22 mouse cellular contexts compared by ENCODE assay signal in the genomic region with DNA sequence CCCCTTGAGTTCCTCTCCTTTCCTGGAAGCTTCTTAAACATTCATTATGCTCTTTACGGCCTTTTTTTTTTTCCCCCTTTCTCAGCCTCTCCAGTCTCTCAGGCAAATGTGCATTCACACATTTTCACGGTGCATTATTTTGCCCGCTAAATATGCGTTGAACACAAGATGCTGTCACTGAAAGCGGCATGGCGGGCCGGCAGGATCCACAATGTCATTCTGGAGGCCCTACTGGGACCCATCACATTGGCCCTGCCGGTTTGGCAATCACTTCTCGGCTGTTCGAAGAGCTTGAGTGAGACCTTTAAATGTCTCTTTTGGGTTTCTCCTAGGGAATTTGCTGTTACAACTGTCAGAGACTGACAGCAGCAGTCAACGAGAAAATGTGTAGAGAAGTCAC.
DNase-seq lines count a peak whose midpoint lies in the region; ATAC-seq and TF ChIP-seq lines count a peak whose summit lies in the region.
"Had no signal": no experiment of that assay in that cellular context is flagged by ENCODE, and none has a peak within 500 bp of the region (broad histone marks: within the 10 kb centered on the region; RNA-seq: fewer than 3 reads in every experiment).

No protein-coding gene starts in this region.

- ATAC-seq in forebrain, embryonic 14.5 days, result 0 out of 2 replicates have a peak, but pooled peaks have one; percentile 24
- no peak for ATAC-seq in forebrain, embryonic 12.5 days (ENCODE audit: low FRiP score)
- ATAC-seq in hindbrain, postnatal 0 days, result no peak
- ATAC-seq: Patski had no signal

- intact Hi-C loops in left cerebral cortex, postnatal 4 days (cut with DNase I), result no loop called here
- intact Hi-C loops in left cerebral cortex, postnatal 36 days (cut with DNase I), result no loop called here

- no peak overlapping the region for H3K27ac ChIP-seq in forebrain, embryonic 14.5 days (ENCODE audit: low read depth, low read length)
- no peak overlapping the region for H3K27ac ChIP-seq in forebrain, embryonic 12.5 days
- H3K27ac ChIP-seq in hindbrain, postnatal 0 days, result no peak overlapping the region
- H3K27ac ChIP-seq: embryonic facial prominence, embryonic 15.5 days; heart, adult 2 months; kidney, embryonic 15.5 days; neural tube, embryonic 13.5 days; stomach, postnatal 0 days had no signal

- TF ChIP-seq CTCF in hindbrain, postnatal 0 days (IDR thresholded peaks at IDR 0.05; ENCODE audit: low read depth), result no peak

- H3K9ac ChIP-seq in forebrain, embryonic 14.5 days (ENCODE audit: low read length), result no peak overlapping the region
- H3K9ac ChIP-seq in forebrain, embryonic 12.5 days, result no peak overlapping the region
- no peak overlapping the region for H3K9ac ChIP-seq in hindbrain, postnatal 0 days (replicated peaks; ENCODE audit: low read length)
- H3K9ac ChIP-seq: embryonic facial prominence, embryonic 15.5 days; kidney, embryonic 15.5 days; liver, embryonic 13.5 days; lung, embryonic 14.5 days; neural tube, embryonic 13.5 days had no signal

- no peaks in the 10 kb centered on the region for H3K9me3 ChIP-seq in forebrain, embryonic 14.5 days (replicated peaks; ENCODE audit: control insufficient read depth, low read length)
- H3K9me3 ChIP-seq in forebrain, embryonic 12.5 days, result no peaks in the 10 kb centered on the region
- no peaks in the 10 kb centered on the region for H3K9me3 ChIP-seq in hindbrain, postnatal 0 days (ENCODE audit: low read length)
- H3K9me3 ChIP-seq: embryonic facial prominence, embryonic 15.5 days; kidney, embryonic 15.5 days; liver, embryonic 13.5 days; neural tube, embryonic 13.5 days had no signal

- H3K4me2 ChIP-seq in forebrain, embryonic 14.5 days (ENCODE audit: low read length), result no peak overlapping the region
- H3K4me2 ChIP-seq in forebrain, embryonic 12.5 days, result no peak overlapping the region
- H3K4me2 ChIP-seq in hindbrain, postnatal 0 days (ENCODE audit: low read depth, low read length), result no peak overlapping the region
- H3K4me2 ChIP-seq: embryonic facial prominence, embryonic 15.5 days; kidney, embryonic 15.5 days; liver, embryonic 13.5 days; lung, embryonic 14.5 days; neural tube, embryonic 13.5 days had no signal

- DNase-seq in forebrain, embryonic 14.5 days (ENCODE audit: low spot score), result peak; percentile 48
- peak; percentile 18 for DNase-seq in left cerebral cortex, postnatal 4 days
- DNase-seq in left cerebral cortex, postnatal 36 days (ENCODE audit: low spot score in 2 of 2), result no peak
- peak; percentile 25 for DNase-seq in retina, postnatal 1 day
- no peak for DNase-seq in retina, embryonic 14.5 days (ENCODE audit: low spot score)
- DNase-seq in hindbrain, postnatal 0 days (ENCODE audit: low spot score), result peak; percentile 47
- no peak for DNase-seq in T-cell, adult 2 months (ENCODE audit: low spot score)
- DNase-seq: adrenal gland, adult 2 months; cerebellum, adult 18-20 months; cerebellum, postnatal 14 days; gastrocnemius, postnatal 14 days; heart, adult 2 months; kidney, adult 11 months; kidney, postnatal 4 days; liver, embryonic 13.5 days; lung, embryonic 14.5 days had no signal

- H3K27me3 ChIP-seq in forebrain, embryonic 14.5 days (replicated peaks; ENCODE audit: control insufficient read depth, insufficient read depth, low read length), result no peaks in the 10 kb centered on the region
- no peaks in the 10 kb centered on the region for H3K27me3 ChIP-seq in forebrain, embryonic 12.5 days
- H3K27me3 ChIP-seq in hindbrain, postnatal 0 days (ENCODE audit: insufficient read depth, low read length), result no peaks in the 10 kb centered on the region
- H3K27me3 ChIP-seq: embryonic facial prominence, embryonic 15.5 days; kidney, embryonic 15.5 days; liver, embryonic 13.5 days; neural tube, embryonic 13.5 days; Patski had no signal

- no peak overlapping the region for H3K4me3 ChIP-seq in forebrain, embryonic 14.5 days (ENCODE audit: low read depth, low read length)
- no peak overlapping the region for H3K4me3 ChIP-seq in forebrain, embryonic 12.5 days (replicated peaks)
- H3K4me3 ChIP-seq in hindbrain, postnatal 0 days (ENCODE audit: low read length), result no peak overlapping the region
- H3K4me3 ChIP-seq: embryonic facial prominence, embryonic 15.5 days; heart, adult 2 months; kidney, embryonic 15.5 days; liver, embryonic 13.5 days; neural tube, embryonic 13.5 days had no signal

- no peaks in the 10 kb centered on the region for H3K4me1 ChIP-seq in forebrain, embryonic 14.5 days (ENCODE audit: control insufficient read depth, insufficient read depth, low read length)
- peaks cover 17% of the 10 kb centered on the region; the same call in 1 of the 2 replicates for H3K4me1 ChIP-seq in forebrain, embryonic 12.5 days
- no peaks in the 10 kb centered on the region for H3K4me1 ChIP-seq in hindbrain, postnatal 0 days (ENCODE audit: insufficient read depth, low read length)
- H3K4me1 ChIP-seq: embryonic facial prominence, embryonic 15.5 days had no signal

- no peaks in the 10 kb centered on the region; the same call in 1 of the 2 replicates for H3K36me3 ChIP-seq in forebrain, embryonic 14.5 days (ENCODE audit: control insufficient read depth, insufficient read depth, low read length)
- peaks cover 5% of the 10 kb centered on the region; the same call in 1 of the 2 replicates for H3K36me3 ChIP-seq in forebrain, embryonic 12.5 days (replicated peaks)
- no peaks in the 10 kb centered on the region; the same call in 1 of the 2 replicates for H3K36me3 ChIP-seq in hindbrain, postnatal 0 days (ENCODE audit: insufficient read depth, low read length)
- H3K36me3 ChIP-seq: liver, embryonic 13.5 days had no signal

- WGBS in forebrain, embryonic 14.5 days, result 66% methylated on average over 11 of the region's 11 CpGs
- WGBS in forebrain, embryonic 12.5 days, result 78% methylated on average over 11 of the region's 11 CpGs
- WGBS in hindbrain, postnatal 0 days, result 21% methylated on average over 11 of the region's 11 CpGs

Comparison
In these comparisons a context has a peak if more than half of its experiments do, and no peak if none do; other contexts are left out.
1. DNase-seq: peak in forebrain, embryonic 14.5 days (single experiment), left cerebral cortex, postnatal 4 days (single experiment), retina, postnatal 1 day (single experiment) and hindbrain, postnatal 0 days (single experiment); none in left cerebral cortex, postnatal 36 days (0 of 2), retina, embryonic 14.5 days (single experiment) and T-cell, adult 2 months (single experiment).